Mouse (Mus musculus) ES-E14 (cell line): ENCODE measurements around the gene Sdhaf3. TPM values are rescaled to one million over a fixed set of nuclear protein-coding genes. Genes with fewer than 3 reads are reported as not detected.
"Not testable (repeated sequence)": the region's sequence is repeated elsewhere in the genome, so short reads cannot be mapped to it uniquely, and the experiment has no call there.

Source experiments
- DNase-seq: peaks from one replicate; pipeline ENCODE4 v3.0.0-alpha.2; 2013; ENCODE audit warnings: low read depth, low spot score
- H3K27ac ChIP-seq: 2 replicates; pipeline ENCODE4 v1.5.1; 2012; ENCODE audit warnings: low read depth, mild to moderate bottlenecking, low read length, moderate library complexity, mixed read lengths; ENCODE audit not compliant: poor library complexity, insufficient read depth, severe bottlenecking
- H3K36me3 ChIP-seq: 2 replicates; pipeline ENCODE4 v1.6.1; 2012; ENCODE audit warnings: mild to moderate bottlenecking, low read length, moderate library complexity, mixed read lengths; ENCODE audit not compliant: control insufficient read depth, poor library complexity, insufficient read depth, severe bottlenecking
- H3K4me1 ChIP-seq, 2 experiments: fragments of 150-350 bp in 1 of 2; sonication (generic) in 1 of 2; 2 replicates each; pipeline ENCODE4 v1.6.1; 2012; ENCODE audit warnings: low read length in 2 of 2, mild to moderate bottlenecking in 1 of 2, mixed read lengths in 1 of 2; ENCODE audit not compliant: control insufficient read depth in 2 of 2, insufficient read depth in 2 of 2, poor library complexity in 1 of 2
- H3K4me3 ChIP-seq, 2 experiments: fragments of 150-350 bp in 1 of 2; sonication (generic) in 1 of 2; 2 replicates each; pipeline ENCODE4 v1.5.1; 2012; ENCODE audit warnings: low read length in 2 of 2, low read depth in 1 of 2, mild to moderate bottlenecking in 1 of 2, mixed read lengths in 1 of 2; ENCODE audit not compliant: insufficient read depth in 1 of 2, poor library complexity in 1 of 2, severe bottlenecking in 1 of 2
- H3K9ac ChIP-seq: 2 replicates; pipeline ENCODE4 v1.6.1; 2012; ENCODE audit warnings: low read depth, mild to moderate bottlenecking, low read length, mixed read lengths; ENCODE audit not compliant: poor library complexity, insufficient read depth, severe bottlenecking
- H3K9me3 ChIP-seq: fragments of 150-350 bp; sonication (generic); 2 replicates; pipeline ENCODE4 v1.6.1; 2012; ENCODE audit warnings: low read depth, mild to moderate bottlenecking, low read length; ENCODE audit not compliant: control insufficient read depth, insufficient read depth
- CHD2 ChIP-seq: IDR thresholded peaks from 2 replicates; pipeline ENCODE4 v1.6.1; 2014; ENCODE audit warnings: mild to moderate bottlenecking, low read depth, low read length, inconsistent platforms
- HCFC1 ChIP-seq: IDR thresholded peaks from 2 replicates; pipeline ENCODE4 v1.6.1; 2012; ENCODE audit warnings: low read length, inconsistent platforms, borderline replicate concordance; ENCODE audit not compliant: insufficient read depth
- MAFK ChIP-seq: IDR thresholded peaks from 2 replicates; pipeline ENCODE4 v1.6.1; 2014; ENCODE audit warnings: mild to moderate bottlenecking, low read depth, low read length, inconsistent platforms; ENCODE audit not compliant: insufficient read depth
- ZC3H11A ChIP-seq: IDR thresholded peaks from 2 replicates; pipeline ENCODE4 v1.6.1; 2012; ENCODE audit warnings: low read depth, mild to moderate bottlenecking, inconsistent platforms, low read length, borderline replicate concordance
- ZNF384 ChIP-seq: IDR thresholded peaks from 2 replicates; pipeline ENCODE4 v1.6.1; 2012; ENCODE audit warnings: low read depth, low read length, inconsistent platforms
- in situ Hi-C, 2 experiments: fragments of 600-800 bp; cut with MboI; formaldehyde crosslinking; loops; one replicate each; pipeline ENCODE4 v1.15.1; 2025; ENCODE audit warnings: low sequenced_read_pairs in 2 of 2, inconsistent platforms in 1 of 2; ENCODE audit not compliant: unreplicated experiment in 2 of 2
- total RNA-seq: library from RNA; depleted of rRNA; stranded (reverse); fragments of 300-350 nt; gene quantifications from 2 replicates; pipeline ENCODE4 v1.2.3, GENCODE M21; 2012

Gene Sdhaf3
- total RNA-seq, 1 experiment: 3.3 TPM

DNA sequence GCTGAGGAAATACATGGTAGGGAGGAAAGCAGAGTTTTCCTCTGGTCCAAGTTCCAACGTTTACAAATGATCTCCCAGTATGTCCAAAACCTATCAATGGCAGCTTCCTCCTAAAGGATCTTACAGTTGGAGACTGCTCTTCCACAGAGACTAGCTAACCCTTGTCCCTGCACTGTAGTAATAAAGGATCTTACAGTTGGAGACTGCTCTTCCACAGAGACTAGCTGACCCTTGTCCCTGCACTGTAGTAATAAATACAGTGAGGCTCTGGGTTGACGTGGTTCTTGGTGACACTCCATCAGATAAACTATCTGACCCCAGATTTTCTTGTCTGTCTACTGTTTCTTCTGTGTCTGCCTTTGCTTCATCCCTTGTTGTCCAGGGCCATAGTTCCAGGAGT is 15.0 kb upstream of the Sdhaf3 start:
- no peak for TF ChIP-seq HCFC1
- TF ChIP-seq ZNF384: no peak
- TF ChIP-seq CHD2: no peak
- DNase-seq: no peak
- no peak overlapping the region for H3K27ac ChIP-seq
- no peaks in the 10 kb centered on the region for H3K4me1 ChIP-seq
- no peaks in the 10 kb centered on the region for H3K36me3 ChIP-seq
- H3K4me3 ChIP-seq: no peak overlapping the region
- no peaks in the 10 kb centered on the region for H3K9me3 ChIP-seq
- in situ Hi-C loops: loop anchor here (25.0 kb wide), 1 partner anchor 721 kb away; no protein-coding TSS in a partner anchor
- H3K9ac ChIP-seq: no peak overlapping the region

DNA sequence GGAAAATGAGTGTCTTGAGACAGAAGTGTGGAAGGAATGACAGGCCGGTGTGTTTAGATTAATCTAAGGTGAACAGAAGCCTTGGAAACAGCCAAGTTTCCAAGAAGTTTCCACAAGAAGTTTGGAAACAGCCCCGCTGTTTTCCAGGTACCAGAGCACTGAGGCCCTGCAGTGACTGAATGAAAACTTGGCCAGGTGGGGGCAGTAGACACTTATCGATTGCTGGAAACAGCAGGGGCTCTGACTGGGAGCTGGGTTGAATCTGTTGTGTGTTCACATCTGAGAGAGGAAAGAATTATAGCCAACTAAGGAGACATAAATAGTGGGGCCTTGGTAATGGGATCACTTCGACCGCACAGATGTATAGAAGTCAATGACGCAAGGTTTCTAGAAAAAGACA is 13.0 kb upstream of the Sdhaf3 start:
- peak; percentile 50 for DNase-seq
- Histone ChIP-seq H3K36me3 (no peaks in the 10 kb centered on the region), H3K9ac (no peak overlapping the region), H3K4me3 (no peak overlapping the region), H3K9me3 (no peaks in the 10 kb centered on the region), H3K27ac (no peak overlapping the region), H3K4me1 (no peaks in the 10 kb centered on the region)
- in situ Hi-C loops: loop anchor here (25.0 kb wide), 1 partner anchor 719 kb away; no protein-coding TSS in a partner anchor
- TF ChIP-seq ZC3H11A (peak; percentile 46; the same call in 1 of the 2 replicates), HCFC1 (no peak)

DNA sequence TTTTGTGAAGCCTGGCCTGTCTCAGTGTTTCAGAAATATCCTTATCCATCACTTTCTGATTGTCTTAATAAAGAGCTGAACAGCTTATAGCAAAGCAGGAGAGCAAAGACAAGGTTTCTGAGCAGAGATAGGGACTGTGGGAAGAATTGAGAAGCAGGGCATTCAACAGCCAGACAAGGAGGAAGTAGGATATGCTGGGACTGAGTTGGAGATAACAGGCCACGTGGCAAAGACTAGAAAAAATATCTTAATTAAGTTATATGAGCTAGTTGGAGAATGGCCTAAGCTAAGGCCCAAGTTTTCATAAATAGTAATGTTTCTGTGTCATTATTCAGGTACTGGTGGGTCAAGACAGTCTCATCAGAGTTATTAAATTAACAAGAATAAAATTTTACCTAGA is 8.2 kb upstream of the Sdhaf3 start:
- Histone ChIP-seq H3K4me1 (no peaks in the 10 kb centered on the region), H3K9me3 (no peaks in the 10 kb centered on the region), H3K27ac (no peak overlapping the region), H3K9ac (no peak overlapping the region), H3K36me3 (no peaks in the 10 kb centered on the region), H3K4me3 (no peak overlapping the region)
- in situ Hi-C loops: loop anchor here (25.0 kb wide), 1 partner anchor 715 kb away; no protein-coding TSS in a partner anchor
- no peak for DNase-seq
- TF ChIP-seq ZNF384: no peak
- no peak for TF ChIP-seq MAFK
- no peak for TF ChIP-seq CHD2
- no peak for TF ChIP-seq HCFC1
- TF ChIP-seq ZC3H11A: no peak

DNA sequence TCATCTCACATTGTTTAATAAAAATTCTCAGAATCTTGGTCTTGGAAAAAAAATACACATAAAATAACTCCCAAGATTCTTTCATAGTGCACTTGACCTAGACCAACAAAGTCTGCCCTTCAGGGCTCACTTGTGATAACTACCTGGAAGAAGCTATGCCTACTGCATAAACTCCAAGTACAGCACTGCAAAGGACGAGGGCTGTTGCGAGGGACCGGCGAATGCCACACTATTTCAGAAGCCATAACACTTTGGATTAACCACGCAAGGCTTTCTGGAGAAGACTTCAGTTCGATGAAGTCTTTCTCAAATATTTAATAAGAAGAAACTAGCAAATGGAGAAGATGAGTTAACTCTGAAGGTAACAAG is 425 bp upstream of the Sdhaf3 start:
- H3K36me3 ChIP-seq: no peaks in the 10 kb centered on the region
- DNase-seq: no peak
- H3K9ac ChIP-seq: no peak overlapping the region
- TF ChIP-seq MAFK (no peak), ZNF384 (no peak), CHD2 (no peak), ZC3H11A (no peak), HCFC1 (no peak)
- no peaks in the 10 kb centered on the region for H3K9me3 ChIP-seq
- H3K27ac ChIP-seq: no peak overlapping the region
- peak overlapping the region; percentile 8 to 95; a peak in 3 of 4 replicates for H3K4me3 ChIP-seq
- no peaks in the 10 kb centered on the region for H3K4me1 ChIP-seq
- in situ Hi-C loops: no loop called here

DNA sequence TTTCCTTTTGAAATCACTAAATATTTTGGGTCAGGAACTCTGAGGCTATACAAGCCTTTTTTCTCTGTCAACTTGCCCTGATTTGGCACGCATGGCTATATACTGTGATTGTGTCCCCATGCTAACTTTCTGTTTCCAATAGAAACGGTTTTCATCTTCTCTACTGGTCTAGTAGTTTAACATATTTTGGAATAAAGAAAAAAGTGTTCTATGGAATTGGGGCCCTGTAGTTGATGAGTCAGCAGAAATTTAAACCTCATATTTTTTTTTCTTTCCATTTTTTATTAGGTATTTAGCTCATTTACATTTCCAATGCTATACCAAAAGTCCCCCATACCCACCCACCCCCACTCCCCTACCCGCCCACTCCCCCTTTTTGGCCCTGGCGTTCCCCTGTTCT is 3.4 kb downstream of the Sdhaf3 start:
- H3K4me3 ChIP-seq, H3K27ac ChIP-seq, in situ Hi-C loops, DNase-seq, H3K9ac ChIP-seq, H3K36me3 ChIP-seq, H3K4me1 ChIP-seq, H3K9me3 ChIP-seq: not testable (repeated sequence)
